Mouse (Mus musculus): ENCODE measurements around the gene Tcp11l2. TPM values are rescaled to one million over a fixed set of nuclear protein-coding genes. Genes with fewer than 3 reads are reported as not detected.

The Tcp11l2 gene
- 21.8 and 22.1 TPM in 2 replicates for polyA plus RNA-seq (2014; fragmentation: Nextera tagmentation; extraction: Ambion mirVana)

GRCm38 (mm10) chr10:84576395-84577070, at the start of gene Tcp11l2:
Gene Tcp11l2, plus strand, starts transcription at chr10:84576626.
- Histone ChIP-seq H3K4me1 (replicated peaks; ENCODE audit: control insufficient read depth, insufficient read depth, low read length) (no peaks in the 10 kb centered on the region), H3K27ac (peak within 1 kb of the TSS; percentile 67), H3K27me3 (ENCODE audit: control insufficient read depth, insufficient read depth, low read length) (no peaks in the 10 kb centered on the region), H3K4me3 (replicated peaks; ENCODE audit: low read length) (peak within 1 kb of the TSS; percentile 84), H3K9ac (peak within 1 kb of the TSS; percentile 74), H3K4me2 (replicated peaks) (peak within 1 kb of the TSS; percentile 82), H3K9me3 (ENCODE audit: control insufficient read depth, low read length) (no peaks in the 10 kb centered on the region), H3K36me3 (replicated peaks; ENCODE audit: control insufficient read depth, insufficient read depth) (no peaks in the 10 kb centered on the region)
- ATAC-seq (ENCODE audit: low FRiP score): peak; percentile 99
- under 1% methylated on average over 46 of the region's 46 CpGs for WGBS
- DNase-seq (ENCODE audit: low spot score): peak; percentile 91

GRCm38 (mm10) chr10:84527070-84527469, 49.4 kb upstream of the Tcp11l2 start:
- Histone ChIP-seq H3K9me3 (ENCODE audit: control insufficient read depth, low read length) (no peaks in the 10 kb centered on the region), H3K4me3 (replicated peaks; ENCODE audit: low read length) (no peak overlapping the region), H3K9ac (no peak overlapping the region), H3K36me3 (replicated peaks; ENCODE audit: control insufficient read depth, insufficient read depth) (peaks cover 52% of the 10 kb centered on the region), H3K27me3 (ENCODE audit: control insufficient read depth, insufficient read depth, low read length) (no peaks in the 10 kb centered on the region), H3K4me1 (replicated peaks; ENCODE audit: control insufficient read depth, insufficient read depth, low read length) (peaks cover 23% of the 10 kb centered on the region), H3K4me2 (replicated peaks) (no peak overlapping the region), H3K27ac (no peak overlapping the region)
- 75% methylated on average over 5 of the region's 5 CpGs for WGBS
- DNase-seq (ENCODE audit: low spot score): no peak
- ATAC-seq (ENCODE audit: low FRiP score): no peak

- H3K36me3 ChIP-seq (replicated peaks; ENCODE audit: control insufficient read depth, insufficient read depth): peaks cover 52% of the 10 kb centered on the region
- H3K27ac ChIP-seq: no peak overlapping the region
- H3K9me3 ChIP-seq (ENCODE audit: control insufficient read depth, low read length): no peaks in the 10 kb centered on the region
- no peaks in the 10 kb centered on the region for H3K27me3 ChIP-seq (ENCODE audit: control insufficient read depth, insufficient read depth, low read length)
- H3K4me1 ChIP-seq (replicated peaks; ENCODE audit: control insufficient read depth, insufficient read depth, low read length): peaks cover 29% of the 10 kb centered on the region
- H3K4me3 ChIP-seq (replicated peaks; ENCODE audit: low read length): no peak overlapping the region
- no peak overlapping the region for H3K4me2 ChIP-seq (replicated peaks)
- ATAC-seq (ENCODE audit: low FRiP score) (no peak), DNase-seq (ENCODE audit: low spot score) (no peak)
- WGBS: 83% methylated on average over 12 of the region's 12 CpGs
- no peak overlapping the region for H3K9ac ChIP-seq
Measured at GRCm38 (mm10) chr10:84527631-84528030, 48.8 kb upstream of the Tcp11l2 start.

DNA sequence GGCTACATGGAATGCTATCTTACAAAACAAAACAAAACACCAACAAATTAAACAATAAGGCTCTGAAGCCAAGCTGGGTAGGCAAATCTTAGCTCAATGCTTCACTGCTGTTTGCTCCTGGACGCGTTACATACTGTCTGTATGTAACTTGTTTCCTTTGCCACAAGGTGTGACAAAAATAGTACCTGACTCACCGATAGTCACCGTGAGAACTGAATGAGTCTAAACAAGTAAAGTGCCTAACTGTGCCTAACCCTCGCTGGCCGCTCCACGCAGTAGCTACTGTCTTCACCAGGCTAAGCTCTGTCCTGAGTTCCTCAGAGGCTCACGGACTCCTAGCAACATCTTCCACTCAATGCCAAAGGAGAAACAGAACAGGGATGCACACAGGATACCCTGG, 46.0 kb upstream of the Tcp11l2 start:
- peak overlapping the region; percentile 62 for H3K4me2 ChIP-seq (replicated peaks)
- 92% methylated on average over 8 of the region's 8 CpGs for WGBS
- H3K27ac ChIP-seq: no peak overlapping the region
- H3K9me3 ChIP-seq (ENCODE audit: control insufficient read depth, low read length): no peaks in the 10 kb centered on the region
- H3K27me3 ChIP-seq (ENCODE audit: control insufficient read depth, insufficient read depth, low read length): no peaks in the 10 kb centered on the region
- no peak overlapping the region for H3K4me3 ChIP-seq (replicated peaks; ENCODE audit: low read length)
- H3K4me1 ChIP-seq (replicated peaks; ENCODE audit: control insufficient read depth, insufficient read depth, low read length): peaks cover 31% of the 10 kb centered on the region
- no peak for ATAC-seq (ENCODE audit: low FRiP score)
- H3K9ac ChIP-seq: peak overlapping the region; percentile 29; the same call in 1 of the 2 replicates
- DNase-seq (ENCODE audit: low spot score): no peak
- H3K36me3 ChIP-seq (replicated peaks; ENCODE audit: control insufficient read depth, insufficient read depth): peaks cover 32% of the 10 kb centered on the region

DNA sequence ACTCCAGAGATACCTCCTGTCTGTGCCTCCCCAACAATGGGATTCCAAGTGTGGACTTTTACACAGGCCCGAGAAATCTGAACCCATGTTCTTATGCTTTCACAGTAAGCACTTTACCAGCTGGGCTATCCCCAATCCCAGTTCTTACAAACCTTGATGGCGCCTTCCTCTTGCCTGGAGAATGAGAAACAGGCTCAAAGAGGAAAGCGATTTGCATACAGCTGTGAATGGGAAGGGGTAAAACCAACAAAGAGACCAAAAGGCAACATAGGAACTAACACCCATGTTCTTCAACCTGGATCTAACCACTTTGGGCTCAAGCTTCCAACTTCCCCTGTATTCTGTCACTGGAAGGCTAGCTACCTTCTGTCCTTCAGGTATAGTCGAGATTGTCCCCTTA, 44.9 kb upstream of the Tcp11l2 start:
- peaks cover 31% of the 10 kb centered on the region for H3K4me1 ChIP-seq (replicated peaks; ENCODE audit: control insufficient read depth, insufficient read depth, low read length)
- H3K9ac ChIP-seq: peak overlapping the region; percentile 26
- H3K4me2 ChIP-seq (replicated peaks): peak overlapping the region; percentile 62
- ATAC-seq (ENCODE audit: low FRiP score) (no peak), DNase-seq (ENCODE audit: low spot score) (no peak)
- H3K27ac ChIP-seq: no peak overlapping the region
- H3K36me3 ChIP-seq (replicated peaks; ENCODE audit: control insufficient read depth, insufficient read depth): peaks cover 21% of the 10 kb centered on the region
- no peaks in the 10 kb centered on the region for H3K27me3 ChIP-seq (ENCODE audit: control insufficient read depth, insufficient read depth, low read length)
- no peaks in the 10 kb centered on the region for H3K9me3 ChIP-seq (ENCODE audit: control insufficient read depth, low read length)
- peak overlapping the region; percentile 79 for H3K4me3 ChIP-seq (replicated peaks; ENCODE audit: low read length)
- 73% methylated on average over 4 of the region's 4 CpGs for WGBS

GRCm38 (mm10) chr10:84532191-84532889, 44.1 kb upstream of the Tcp11l2 start:
- 70% methylated on average over 16 of the region's 16 CpGs for WGBS

GRCm38 (mm10) chr10:84532911-84533882, 43.2 kb upstream of the Tcp11l2 start:
- peaks cover 31% of the 10 kb centered on the region for H3K4me1 ChIP-seq (replicated peaks; ENCODE audit: control insufficient read depth, insufficient read depth, low read length)
- peak overlapping the region; percentile 79 for H3K4me3 ChIP-seq (replicated peaks; ENCODE audit: low read length)
- no peaks in the 10 kb centered on the region for H3K27me3 ChIP-seq (ENCODE audit: control insufficient read depth, insufficient read depth, low read length)
- H3K36me3 ChIP-seq (replicated peaks; ENCODE audit: control insufficient read depth, insufficient read depth): peaks cover 5% of the 10 kb centered on the region
- no peaks in the 10 kb centered on the region for H3K9me3 ChIP-seq (ENCODE audit: control insufficient read depth, low read length)
- ATAC-seq (ENCODE audit: low FRiP score): peak; percentile 52
- H3K4me2 ChIP-seq (replicated peaks): peak overlapping the region; percentile 62
- under 1% methylated on average over 41 of the region's 72 CpGs for WGBS
- DNase-seq (ENCODE audit: low spot score): peak; percentile 45
- H3K27ac ChIP-seq: peak overlapping the region; percentile 89
- peak overlapping the region; percentile 90 for H3K9ac ChIP-seq

More at GRCm38 (mm10) chr10:84532191-84532889, 44.1 kb upstream of the Tcp11l2 start:
- H3K4me1 ChIP-seq (replicated peaks; ENCODE audit: control insufficient read depth, insufficient read depth, low read length): peaks cover 31% of the 10 kb centered on the region
- H3K9me3 ChIP-seq (ENCODE audit: control insufficient read depth, low read length): no peaks in the 10 kb centered on the region
- no peak overlapping the region; the same call in 1 of the 2 replicates for H3K27ac ChIP-seq
- no peaks in the 10 kb centered on the region for H3K27me3 ChIP-seq (ENCODE audit: control insufficient read depth, insufficient read depth, low read length)
- H3K4me2 ChIP-seq (replicated peaks): peak overlapping the region; percentile 62
- ATAC-seq (ENCODE audit: low FRiP score) (no peak), DNase-seq (ENCODE audit: low spot score) (no peak)
- H3K9ac ChIP-seq: peak overlapping the region; percentile 90
- peaks cover 13% of the 10 kb centered on the region for H3K36me3 ChIP-seq (replicated peaks; ENCODE audit: control insufficient read depth, insufficient read depth)
- peak overlapping the region; percentile 79 for H3K4me3 ChIP-seq (replicated peaks; ENCODE audit: low read length)

DNA sequence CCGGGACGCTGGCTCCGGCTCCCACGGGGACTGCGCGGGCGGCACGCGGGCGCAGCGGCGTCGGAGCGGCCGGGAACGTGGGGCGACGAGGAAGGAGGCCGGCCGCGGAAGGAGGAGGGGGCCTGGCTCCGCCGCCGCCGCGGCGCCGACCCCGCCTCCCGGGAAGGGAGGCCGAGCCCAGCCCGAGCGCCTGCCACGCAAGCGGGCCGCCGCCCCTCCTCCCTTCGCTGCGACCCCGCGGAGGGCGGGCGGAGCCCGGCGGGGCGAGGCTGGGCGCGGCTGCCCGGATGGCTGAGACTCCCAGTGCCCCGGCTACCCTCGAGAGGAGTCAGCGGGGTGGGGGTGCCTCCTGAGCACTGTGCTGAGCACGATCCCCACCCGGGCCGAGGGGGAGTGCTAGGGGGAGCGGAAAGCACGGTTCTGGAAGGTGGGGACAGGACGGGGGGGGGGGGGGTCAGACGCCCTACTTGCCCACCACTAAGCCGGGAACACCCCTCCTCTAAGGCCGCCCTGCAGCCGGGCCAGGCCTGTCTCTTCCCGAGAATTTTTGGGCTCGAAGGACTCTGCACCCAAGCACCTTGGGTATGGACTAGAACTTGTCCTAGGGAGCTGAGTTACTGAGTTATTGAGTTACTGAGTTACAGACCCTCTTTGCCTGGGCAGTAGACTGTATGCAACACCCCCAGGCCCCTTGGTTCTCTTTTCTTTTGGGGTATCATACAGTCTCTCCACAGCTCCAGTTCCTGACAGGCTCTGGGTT, 42.3 kb upstream of the Tcp11l2 start, which contains the start of gene Ckap4:
Gene Ckap4 (minus strand): TSS at position 151 of the 760 bp plus-strand sequence.
- peaks cover 31% of the 10 kb centered on the region for H3K4me1 ChIP-seq (replicated peaks; ENCODE audit: control insufficient read depth, insufficient read depth, low read length)
- peak; percentile 86 for ATAC-seq (ENCODE audit: low FRiP score)
- H3K9me3 ChIP-seq (ENCODE audit: control insufficient read depth, low read length): no peaks in the 10 kb centered on the region
- H3K36me3 ChIP-seq (replicated peaks; ENCODE audit: control insufficient read depth, insufficient read depth): no peaks in the 10 kb centered on the region
- peak within 1 kb of the TSS; percentile 79 for H3K4me3 ChIP-seq (replicated peaks; ENCODE audit: low read length)
- H3K27me3 ChIP-seq (ENCODE audit: control insufficient read depth, insufficient read depth, low read length): no peaks in the 10 kb centered on the region
- WGBS: 2% methylated on average over 46 of the region's 64 CpGs
- H3K27ac ChIP-seq: peak within 1 kb of the TSS; percentile 89
- H3K4me2 ChIP-seq (replicated peaks): peak within 1 kb of the TSS; percentile 62
- DNase-seq (ENCODE audit: low spot score): peak; percentile 77
- H3K9ac ChIP-seq: peak within 1 kb of the TSS; percentile 90
